Mouse (Mus musculus) cerebellum, adult 9-11 months (tissue): ENCODE measurements around the gene Gsta3.

Experiments
- DNase-seq: peaks from one replicate; pipeline ENCODE4 v3.0.0; 2022

The Gsta3 gene

DNA sequence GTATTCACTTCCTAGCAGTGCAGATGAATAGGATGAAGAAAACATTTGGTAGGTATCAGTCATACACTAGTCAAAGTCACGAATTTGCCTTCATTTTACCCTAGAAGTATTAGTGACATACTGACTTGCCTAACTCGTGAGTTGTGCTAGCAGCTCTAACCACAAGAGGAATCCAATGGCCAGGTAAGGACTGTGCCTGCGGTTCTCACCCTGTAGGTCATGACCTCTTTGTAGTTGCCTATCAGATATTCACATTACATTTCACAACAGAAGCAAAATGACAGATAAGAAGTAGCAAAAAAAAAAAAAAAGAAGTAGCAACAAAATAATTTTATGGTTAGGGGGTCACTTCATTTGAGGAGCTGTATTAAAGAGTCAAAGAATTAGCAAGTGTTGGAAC lies 63.8 kb downstream of the Gsta3 start:
- no peak for DNase-seq

DNA sequence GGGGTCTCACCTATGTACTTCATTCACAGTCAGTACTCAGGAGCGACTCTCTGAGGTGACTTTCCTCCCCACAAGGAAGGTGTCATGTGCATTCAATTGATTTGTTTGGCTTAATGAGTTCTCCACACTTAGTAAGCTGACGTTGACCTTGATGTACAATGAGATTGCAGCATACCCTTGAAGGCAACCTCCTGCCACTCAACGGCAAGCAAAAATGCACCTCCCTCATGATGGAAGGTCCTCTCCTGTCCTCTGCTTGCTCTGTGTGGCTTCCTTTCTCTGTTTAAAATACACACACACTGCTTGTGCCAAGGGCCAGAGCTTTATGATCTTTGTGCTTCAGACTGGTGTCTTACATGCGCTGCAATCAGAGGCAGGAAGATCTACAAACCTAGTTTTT lies 64.3 kb downstream of the Gsta3 start:
- DNase-seq, result no peak

DNA sequence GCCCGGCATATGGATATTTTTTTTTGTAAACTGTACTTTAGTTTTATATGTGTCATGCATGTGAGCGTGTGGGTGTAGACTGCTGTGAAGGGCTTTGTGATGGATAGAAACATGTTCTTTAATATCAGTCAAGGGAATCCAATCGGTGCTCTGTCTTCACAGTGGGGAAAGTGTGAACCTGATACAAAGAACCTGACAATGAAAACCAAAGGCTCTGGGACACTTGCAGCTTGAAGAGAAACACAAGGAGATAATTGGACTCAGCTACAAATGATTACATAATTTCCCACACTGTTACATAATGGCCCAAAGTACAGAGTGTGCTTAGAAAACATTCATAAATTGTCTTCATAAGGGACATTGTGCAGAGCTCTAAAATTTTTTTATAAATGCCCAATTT lies 65.1 kb downstream of the Gsta3 start:
- no peak for DNase-seq

DNA sequence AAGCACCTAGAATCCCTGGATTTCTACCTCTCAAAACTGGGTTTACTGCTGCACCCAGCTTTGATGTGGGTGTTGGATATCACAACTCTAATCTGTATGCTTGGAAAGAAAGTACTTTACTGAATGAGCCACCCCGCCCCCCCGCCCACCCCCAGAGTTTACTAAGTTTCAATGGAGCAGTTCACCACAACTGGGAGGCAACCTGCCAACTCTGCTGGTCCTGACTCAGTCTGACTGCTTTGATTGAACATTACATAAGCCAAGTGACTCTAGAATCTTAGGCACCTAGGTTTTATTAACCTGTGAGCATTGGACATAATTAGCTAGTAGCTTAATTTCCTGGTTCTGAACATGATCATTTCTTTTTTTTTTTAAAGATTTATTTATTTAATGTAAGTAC lies 73.9 kb downstream of the Gsta3 start:
- no peak for DNase-seq
